Mouse (Mus musculus): ENCODE data around the gene Aldh1l1. TPM values are rescaled to one million over a fixed set of nuclear protein-coding genes. Genes with fewer than 3 reads are reported as not detected.

Gene Aldh1l1
- polyA plus RNA-seq, 2 experiments from 2014 or later: 1.4 to 5.1 TPM

- ATAC-seq: no peak
These were observed 13.5 kb upstream of the Aldh1l1 start for GRCm38 (mm10) chr6:90472697-90473096.

DNA sequence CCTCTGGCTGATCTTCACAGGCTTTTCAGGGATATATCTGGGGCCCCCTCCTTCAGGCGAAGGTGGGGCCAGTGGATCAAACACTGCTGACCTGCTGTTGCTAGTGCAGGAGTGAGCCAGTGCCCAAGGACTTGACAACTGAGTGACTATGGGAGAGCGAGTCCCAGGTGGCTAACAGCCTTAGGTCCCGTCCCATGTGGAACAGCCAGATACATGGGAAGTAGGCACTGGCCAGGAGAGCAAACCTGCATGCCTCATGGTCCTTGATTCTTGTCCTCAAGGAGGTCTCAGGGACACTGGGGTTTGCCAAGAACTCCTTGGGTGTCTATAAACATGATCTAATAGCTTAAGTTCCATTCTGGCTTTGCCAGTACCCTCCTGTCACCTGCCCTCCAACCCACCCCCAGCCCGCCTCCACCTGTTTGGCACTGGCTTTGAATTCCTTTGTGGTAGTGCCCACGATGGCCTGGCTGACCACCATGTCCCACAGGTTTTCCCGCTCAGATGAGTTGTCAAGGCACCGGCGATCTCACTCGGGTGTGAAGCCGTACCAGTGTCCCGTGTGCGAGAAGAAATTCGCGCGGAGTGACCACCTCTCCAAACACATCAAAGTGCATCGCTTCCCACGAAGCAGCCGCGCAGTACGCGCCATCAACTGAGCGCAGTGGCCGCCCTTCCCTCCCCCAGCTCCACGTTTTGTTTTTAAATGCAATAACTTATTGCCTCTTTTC is 12.4 kb upstream of the Aldh1l1 start:
- no peak for ATAC-seq

DNA sequence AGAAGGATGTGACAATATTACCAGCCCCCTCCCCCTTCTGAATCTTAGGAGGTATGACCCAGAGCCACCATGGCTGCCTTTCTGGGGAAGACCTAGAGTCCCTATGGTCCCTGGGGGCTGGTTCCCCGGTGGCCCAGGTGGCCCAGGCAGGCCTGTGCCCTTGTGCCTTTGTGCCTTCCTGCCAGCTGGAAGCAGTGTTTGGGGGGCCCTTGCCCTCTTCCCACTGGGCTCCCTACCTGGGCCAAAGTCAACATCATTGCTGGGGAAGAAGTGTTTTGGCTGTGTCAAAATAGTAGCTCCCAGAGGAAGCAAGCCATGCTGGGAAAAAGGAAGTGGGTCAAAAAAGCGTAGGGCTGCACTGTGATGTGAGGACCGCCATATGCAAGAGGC is 11.9 kb upstream of the Aldh1l1 start:
- ATAC-seq: no peak

DNA sequence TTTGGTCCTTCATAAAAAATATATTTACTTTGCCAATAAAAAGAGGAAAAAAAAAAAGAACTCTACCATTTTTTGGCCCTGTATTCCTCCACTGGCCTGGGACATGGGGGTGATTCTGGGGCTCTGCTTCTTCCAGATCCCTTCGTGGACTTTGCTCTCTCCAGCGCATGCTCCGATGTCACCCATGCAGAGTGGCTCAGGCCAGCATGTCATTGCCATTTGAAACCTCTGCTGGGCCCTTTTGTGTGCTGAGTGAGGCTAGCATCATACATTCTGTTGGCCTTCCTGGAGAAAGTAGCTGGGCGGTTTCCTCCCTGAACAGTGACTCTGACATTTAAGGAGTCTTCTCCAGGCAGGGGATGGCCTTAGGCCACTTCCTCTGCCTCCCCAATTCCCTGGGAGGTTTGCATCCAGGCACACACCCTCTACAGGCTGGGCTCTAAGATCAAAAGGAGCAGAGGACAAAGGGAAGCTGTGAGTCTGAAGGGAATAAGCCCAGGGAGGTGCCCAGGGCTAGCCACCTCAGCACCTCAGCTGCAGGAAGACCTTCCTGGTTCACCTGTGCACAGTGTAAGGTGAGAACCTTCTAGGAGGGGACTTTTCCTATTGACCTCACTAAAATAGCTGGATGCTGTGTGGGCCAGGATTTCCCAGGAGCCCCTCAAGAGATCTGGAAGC is 10.9 kb upstream of the Aldh1l1 start:
- no peak for ATAC-seq

DNA sequence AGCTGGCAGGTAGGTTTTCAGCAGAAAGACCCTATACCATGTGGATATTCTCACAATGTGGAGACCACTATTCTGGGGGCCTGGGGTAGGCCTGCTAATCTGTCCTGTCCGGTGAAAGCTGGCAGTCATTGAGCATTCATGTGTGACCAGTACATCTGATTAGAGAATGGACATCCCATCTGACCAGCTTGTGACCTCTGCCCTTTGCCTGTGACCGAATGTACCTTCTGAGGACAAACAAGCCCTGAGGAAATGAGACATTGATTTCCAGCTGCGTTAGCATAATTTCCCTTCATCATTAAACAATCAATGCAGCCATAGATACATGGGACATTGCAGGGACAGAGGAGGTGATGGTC is 10.4 kb upstream of the Aldh1l1 start:
- no peak for ATAC-seq

DNA sequence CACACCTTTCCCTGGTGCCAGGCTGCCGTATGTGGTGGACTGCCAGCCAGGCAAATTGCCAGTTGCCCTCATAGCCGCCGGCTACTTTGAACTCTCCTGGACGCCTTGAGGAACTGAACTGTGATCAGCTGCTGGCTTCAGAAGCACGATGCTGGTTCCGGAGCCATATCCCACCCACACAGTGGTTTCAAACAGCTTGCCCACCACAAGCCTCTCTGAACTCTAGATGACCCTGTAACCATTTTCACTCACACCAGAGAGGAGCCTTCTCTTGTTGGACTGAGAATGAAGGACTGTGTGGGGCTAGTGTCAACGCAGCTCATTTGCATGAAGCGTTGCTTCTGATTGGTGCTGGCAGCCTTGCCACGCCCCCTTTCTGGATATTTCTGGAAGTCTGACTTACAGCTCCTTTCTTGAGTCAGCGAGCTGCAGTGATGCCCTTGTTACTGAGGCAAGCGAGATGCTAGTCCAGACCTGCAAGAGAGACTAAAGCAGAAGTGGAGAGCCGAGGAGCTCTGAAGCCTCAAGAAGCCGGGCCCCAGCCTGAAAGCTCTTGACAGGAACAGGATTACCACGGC is 9.2 kb upstream of the Aldh1l1 start:
- ATAC-seq: no peak

GRCm38 (mm10) chr6:90484249-90484648 is 2.0 kb upstream of the Aldh1l1 start:
- no peak for ATAC-seq

- no peak for ATAC-seq
These were observed 1.4 kb upstream of the Aldh1l1 start for GRCm38 (mm10) chr6:90484876-90485275.

DNA sequence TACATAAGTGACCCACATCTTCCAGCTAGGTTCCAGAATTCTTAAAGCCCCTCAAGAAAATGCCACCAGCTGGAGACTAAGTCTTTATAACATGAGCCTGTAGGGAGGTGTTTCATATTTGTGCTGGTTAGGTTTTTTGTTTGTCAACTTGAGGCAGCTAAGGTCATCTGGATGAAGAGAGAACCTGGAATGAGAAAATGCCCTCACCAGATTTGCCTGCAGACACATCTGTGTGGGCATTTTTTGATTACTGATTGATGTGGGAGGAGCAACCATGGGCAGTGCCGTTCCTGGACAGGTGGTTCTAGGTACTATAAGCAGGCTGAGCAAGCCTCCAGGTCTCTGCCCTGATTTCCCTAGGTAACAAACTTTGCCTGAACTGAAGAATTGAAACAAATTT is 1.3 kb downstream of the Aldh1l1 start:
- ATAC-seq: no peak

- ATAC-seq: no peak
These were observed 3.3 kb downstream of the Aldh1l1 start for GRCm38 (mm10) chr6:90489532-90489931.

- ATAC-seq: no peak
These were observed 4.7 kb downstream of the Aldh1l1 start for GRCm38 (mm10) chr6:90490976-90491375.

GRCm38 (mm10) chr6:90491956-90492744 is 5.9 kb downstream of the Aldh1l1 start:
- no peak for ATAC-seq

DNA sequence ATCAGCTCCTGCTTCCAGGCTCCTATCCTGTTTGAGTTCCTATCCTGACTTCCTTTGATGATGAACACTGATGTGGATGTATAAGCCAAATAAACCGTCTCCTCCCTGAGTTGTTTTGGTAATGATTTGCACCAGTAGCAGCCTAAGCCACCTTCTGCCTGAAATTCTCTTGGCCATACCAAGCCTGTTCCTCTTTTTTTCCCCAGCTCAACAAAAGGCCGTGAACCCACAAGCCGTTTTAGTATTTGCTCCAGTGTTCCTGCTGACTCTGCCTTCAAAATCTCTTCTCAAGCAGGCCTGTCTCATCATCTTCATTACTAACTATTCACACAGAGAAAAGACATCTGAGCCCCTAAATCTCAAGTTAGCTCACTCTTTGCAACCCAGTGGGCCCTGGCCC is 7.9 kb downstream of the Aldh1l1 start:
- no peak for ATAC-seq

DNA sequence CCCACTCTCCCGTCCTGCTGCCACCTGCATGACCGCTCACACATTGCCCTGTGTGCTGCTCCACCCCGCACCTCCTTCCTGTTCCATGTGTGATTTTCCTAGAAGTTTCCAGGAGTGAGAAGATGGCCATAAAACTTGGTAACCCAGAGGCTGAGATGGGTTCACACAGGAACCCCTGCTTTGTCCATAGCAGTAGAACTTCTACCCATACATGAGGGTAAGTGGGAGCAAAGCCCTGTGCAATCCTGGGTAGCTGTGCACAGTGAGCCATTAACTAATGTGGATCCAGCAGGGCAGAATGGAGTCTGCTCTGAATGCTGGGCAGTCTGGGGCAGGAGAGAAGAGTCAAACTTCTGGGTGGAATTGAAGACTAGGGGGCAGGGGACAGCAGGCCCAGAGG is 8.3 kb downstream of the Aldh1l1 start:
- ATAC-seq: no peak

DNA sequence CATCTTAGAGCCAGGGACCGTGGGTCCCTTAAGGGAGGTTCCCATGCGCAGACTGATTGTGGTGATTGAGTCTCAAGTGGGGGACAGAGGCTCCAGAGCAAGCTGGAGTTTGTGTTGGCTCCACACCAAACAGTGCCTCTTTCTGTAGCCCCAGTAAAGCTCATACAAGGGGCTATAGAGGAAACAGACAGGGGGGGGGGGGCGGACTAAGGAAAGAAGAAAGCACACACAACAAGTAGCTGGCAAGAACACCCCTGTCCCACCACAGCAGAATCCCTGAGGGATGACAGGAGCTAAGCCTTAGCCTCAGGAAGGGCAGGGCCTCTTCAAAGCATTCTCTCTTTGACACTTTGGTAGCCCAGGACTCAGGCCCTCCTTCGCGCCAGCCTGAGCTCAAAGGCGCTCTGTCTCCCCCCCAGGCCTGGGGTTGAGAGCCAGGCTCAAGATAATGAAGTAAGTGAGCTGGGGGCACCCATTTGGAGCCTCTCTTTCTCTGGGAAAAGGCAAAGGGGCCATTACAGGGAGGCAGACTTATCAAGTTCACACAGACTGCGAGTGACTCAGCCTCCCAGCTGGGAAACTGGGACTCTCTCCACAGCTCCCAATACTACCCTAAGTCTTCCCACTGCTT is 9.2 kb downstream of the Aldh1l1 start:
- ATAC-seq: no peak

DNA sequence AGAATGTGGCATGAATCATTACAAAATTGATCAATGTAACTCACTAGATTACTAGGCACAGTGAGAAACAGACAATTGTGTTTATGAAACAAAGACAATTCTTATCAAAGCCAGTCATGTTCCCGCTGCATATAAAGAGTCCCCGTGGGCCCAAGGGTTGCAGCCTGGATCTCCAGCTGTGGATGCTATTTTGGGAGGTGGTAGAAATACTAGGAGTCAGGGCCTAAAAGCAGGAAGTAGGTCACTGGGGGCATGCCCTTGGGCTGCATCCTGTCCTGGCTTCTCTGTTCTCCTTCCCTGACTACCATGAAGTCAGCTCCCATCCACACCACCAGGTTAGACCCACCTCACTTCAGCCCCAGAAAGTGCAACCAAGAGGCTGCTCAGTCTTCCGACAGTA is 10.0 kb downstream of the Aldh1l1 start:
- ATAC-seq: no peak

DNA sequence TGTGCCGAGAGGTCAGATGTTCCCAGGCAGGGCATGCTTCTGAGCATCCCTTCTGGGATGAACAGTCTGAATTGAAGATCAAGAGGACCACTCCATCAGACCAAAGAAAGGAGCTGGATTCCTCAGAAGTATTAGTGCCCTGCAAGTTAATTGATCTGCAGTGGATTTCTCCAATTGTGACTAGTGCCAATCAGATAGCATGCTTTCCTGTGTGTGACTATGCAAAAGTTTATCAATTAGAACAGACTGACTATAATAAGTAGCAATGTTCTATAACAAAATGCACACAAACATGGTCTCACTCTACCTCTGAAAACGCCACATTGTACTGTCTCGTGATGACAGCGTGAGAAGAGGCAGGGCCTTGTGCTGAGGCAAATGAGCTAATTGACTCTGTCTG is 13.3 kb downstream of the Aldh1l1 start:
- no peak for ATAC-seq

DNA sequence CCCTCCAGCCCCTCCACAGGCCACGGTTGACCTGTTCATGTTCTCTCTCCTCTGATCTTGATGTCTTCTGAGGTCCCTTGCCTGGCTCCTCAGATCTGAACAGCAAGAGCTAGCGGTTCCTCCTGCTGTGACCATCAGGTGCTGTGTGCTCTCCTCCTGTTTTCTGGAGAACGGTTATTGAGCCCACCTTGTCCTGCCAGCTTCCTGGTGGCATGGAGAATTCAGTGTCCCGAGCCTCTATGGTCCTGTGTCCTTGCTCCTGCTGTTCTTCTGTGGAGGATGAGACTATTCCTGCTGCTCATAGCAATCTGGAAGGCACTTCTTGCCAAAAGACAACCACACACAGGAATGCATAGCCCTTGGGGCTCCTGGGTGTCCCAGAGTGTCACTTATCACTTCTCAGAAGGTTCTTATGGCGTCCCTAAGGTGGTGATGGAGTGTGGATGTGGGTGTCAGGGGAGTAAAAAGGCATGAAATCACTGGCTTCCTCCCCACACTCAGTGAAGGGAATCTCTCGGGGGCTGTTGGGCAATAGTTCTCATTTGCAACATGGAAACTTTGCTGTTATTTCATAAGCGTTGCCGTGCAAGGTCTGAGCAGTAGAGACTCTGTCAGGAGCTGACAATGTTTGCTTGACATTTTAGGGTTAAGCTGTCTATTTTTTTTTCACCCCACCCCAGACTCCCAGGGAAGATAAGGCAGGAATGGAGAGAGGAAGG is 15.2 kb downstream of the Aldh1l1 start:
- no peak for ATAC-seq

DNA sequence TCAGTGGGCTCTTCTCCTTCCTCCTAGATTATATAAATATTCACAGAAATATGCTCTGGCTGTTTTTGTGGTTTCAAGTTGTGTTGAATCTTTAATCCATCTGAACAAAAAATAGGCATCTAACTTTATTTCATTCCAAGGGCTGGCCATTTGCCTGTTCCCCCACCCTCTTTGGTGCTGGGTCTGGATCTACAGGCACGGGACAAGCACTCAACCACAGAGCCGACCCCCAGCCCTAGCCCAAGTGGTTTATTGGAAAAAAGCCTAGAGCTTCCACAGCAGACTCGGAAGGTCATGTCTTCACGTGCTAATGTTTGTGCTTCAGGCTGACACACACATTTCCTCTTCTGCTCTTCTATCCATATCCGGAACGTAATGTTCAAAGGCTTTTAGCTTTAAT is 19.7 kb downstream of the Aldh1l1 start:
- ATAC-seq: no peak

DNA sequence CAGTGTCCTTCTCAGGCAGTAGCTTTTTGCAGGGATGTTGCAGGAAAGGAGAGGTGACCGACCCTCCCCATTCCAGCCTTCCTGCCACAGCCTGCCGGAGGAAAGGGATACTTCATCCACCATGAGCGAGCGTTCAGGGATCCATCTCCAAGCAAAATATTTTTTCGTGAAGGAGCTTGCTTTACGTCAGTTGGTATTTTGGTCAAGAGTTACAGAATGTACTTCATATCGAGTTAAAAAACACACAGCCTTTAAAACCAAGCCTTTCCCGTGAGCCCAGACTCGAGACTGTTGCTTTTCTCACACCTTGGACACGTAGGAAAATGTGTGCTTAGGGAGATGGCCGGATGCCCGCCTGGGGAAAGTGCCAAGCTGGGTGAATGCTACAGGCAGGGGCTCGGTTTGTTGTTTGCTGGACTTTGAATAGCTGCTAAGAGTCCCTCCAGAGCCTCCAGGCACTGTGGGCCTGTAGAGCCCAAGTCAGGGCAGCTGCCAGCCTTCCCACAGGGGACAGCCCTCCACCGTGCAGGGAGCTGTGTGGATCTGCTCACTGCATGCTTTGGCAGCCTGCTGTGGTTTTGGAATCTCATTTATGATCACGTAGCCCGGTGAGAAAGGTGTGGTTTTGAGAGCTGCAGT is 20.6 kb downstream of the Aldh1l1 start:
- ATAC-seq: no peak

DNA sequence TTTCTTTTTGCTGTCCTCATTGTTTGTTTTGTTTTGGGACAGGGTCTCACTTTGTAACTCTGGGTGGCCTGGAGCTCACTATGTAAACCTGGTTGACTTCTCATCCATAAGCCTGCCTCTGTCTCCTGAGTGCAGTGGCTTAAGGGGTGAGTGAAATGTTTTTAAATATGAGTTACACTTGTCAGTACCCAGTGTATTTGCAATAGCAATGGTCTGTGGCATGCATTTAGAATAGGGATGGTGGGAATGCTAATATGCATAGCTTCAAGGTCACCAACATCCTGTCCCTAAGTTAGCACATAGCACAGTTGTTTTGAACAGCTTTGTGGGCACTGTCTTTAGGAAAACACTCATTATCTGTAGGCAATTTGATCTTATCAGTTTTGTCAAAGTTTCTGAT is 21.2 kb downstream of the Aldh1l1 start:
- no peak for ATAC-seq

DNA sequence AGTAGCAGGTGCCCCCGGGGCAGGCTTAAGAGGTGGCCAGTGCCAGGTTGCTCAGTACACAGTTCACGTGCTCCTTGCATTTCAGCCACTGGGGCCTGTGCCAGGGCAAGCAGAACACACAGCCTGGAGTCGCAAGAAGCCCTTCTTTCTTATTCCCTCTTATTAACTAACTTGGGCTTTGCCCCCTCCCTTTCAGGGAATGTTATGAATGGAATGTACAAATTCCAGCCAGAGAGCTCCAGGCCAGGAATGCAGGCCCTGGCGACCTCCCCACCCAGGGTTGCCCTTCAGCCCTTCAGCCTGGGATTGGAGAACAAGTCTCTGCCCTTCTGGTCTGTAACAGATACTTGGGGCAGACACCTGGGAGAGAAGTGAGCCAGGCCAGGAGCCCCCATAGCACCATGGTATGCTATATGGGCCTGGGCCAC is 22.0 kb downstream of the Aldh1l1 start:
- no peak for ATAC-seq
